23 mouse cellular contexts compared by ENCODE assay signal in genomic region chrX:139780988-139781387, GRCm38 (mm10). TPM values are rescaled to one million over a fixed set of nuclear protein-coding genes. Genes with fewer than 3 reads are reported as not detected.
A peak's percentile ranks its signal among the peaks of the same experiment; 100 is the strongest.
DNase-seq lines count a peak whose midpoint lies in the region; ATAC-seq and TF ChIP-seq lines count a peak whose summit lies in the region.
"Had no signal": no experiment of that assay in that cellular context is flagged by ENCODE, and none has a peak within 500 bp of the region (broad histone marks: within the 10 kb centered on the region; RNA-seq: fewer than 3 reads in every experiment).

No protein-coding gene starts in this region.

- H3K4me2 ChIP-seq in midbrain, postnatal 0 days (ENCODE audit: low read depth, low read length, poor library complexity, severe bottlenecking): no peak overlapping the region
- no peak overlapping the region for H3K4me2 ChIP-seq in midbrain, embryonic 14.5 days (ENCODE audit: low read length)
- no peak overlapping the region for H3K4me2 ChIP-seq in lung, postnatal 0 days (replicated peaks; ENCODE audit: low read depth, low read length)
- H3K4me2 ChIP-seq: embryonic facial prominence, embryonic 12.5 days had no signal

- H3K36me3 ChIP-seq in midbrain, postnatal 0 days (ENCODE audit: insufficient read depth, low read length): no peaks in the 10 kb centered on the region
- no peaks in the 10 kb centered on the region for H3K36me3 ChIP-seq in midbrain, embryonic 14.5 days (ENCODE audit: control insufficient read depth, insufficient read depth, low read length)
- no peaks in the 10 kb centered on the region for H3K36me3 ChIP-seq in liver, adult 2 months (ENCODE audit: control insufficient read depth, insufficient read depth, low read length)
- H3K36me3 ChIP-seq in lung, postnatal 0 days (ENCODE audit: insufficient read depth, low read length): no peaks in the 10 kb centered on the region
- H3K36me3 ChIP-seq: embryonic facial prominence, embryonic 12.5 days; hindbrain, embryonic 10.5 days had no signal

- TF ChIP-seq CTCF in midbrain, postnatal 0 days (IDR thresholded peaks at IDR 0.05): no peak
- no peak for TF ChIP-seq CTCF in liver, adult 2 months (IDR thresholded peaks at IDR 0.05; ENCODE audit: low read depth, low read length)
- no peak for TF ChIP-seq CTCF in lung, postnatal 0 days (IDR thresholded peaks at IDR 0.05)

- no peaks in the 10 kb centered on the region for H3K9me3 ChIP-seq in midbrain, postnatal 0 days (ENCODE audit: low read length)
- no peaks in the 10 kb centered on the region for H3K9me3 ChIP-seq in midbrain, embryonic 14.5 days (ENCODE audit: control insufficient read depth, low read length)
- no peaks in the 10 kb centered on the region for H3K9me3 ChIP-seq in lung, postnatal 0 days (ENCODE audit: low read length)
- H3K9me3 ChIP-seq: embryonic facial prominence, embryonic 12.5 days; hindbrain, embryonic 10.5 days had no signal

- TF ChIP-seq POLR2A in liver, adult 2 months (IDR thresholded peaks at IDR 0.05; ENCODE audit: extremely low read depth, insufficient read depth, low read length): no peak

- no peak for ATAC-seq in midbrain, postnatal 0 days (ENCODE audit: low FRiP score)
- no peak for ATAC-seq in midbrain, embryonic 14.5 days (ENCODE audit: low FRiP score, low TSS enrichment)
- ATAC-seq in lung, postnatal 0 days: peak; percentile 61
- ATAC-seq: forebrain, embryonic 16.5 days; midbrain, embryonic 16.5 days had no signal

- H3K27me3 ChIP-seq in midbrain, postnatal 0 days (ENCODE audit: insufficient read depth, low read length): peaks cover 15% of the 10 kb centered on the region; the same call in 1 of the 2 replicates
- H3K27me3 ChIP-seq in midbrain, embryonic 14.5 days (ENCODE audit: control insufficient read depth, insufficient read depth, low read length): 0 out of 2 replicates have a peak, but pooled peaks cover 3% of the 10 kb centered on the region
- no peaks in the 10 kb centered on the region for H3K27me3 ChIP-seq in liver, adult 2 months (ENCODE audit: control insufficient read depth, insufficient read depth, low read length)
- no peaks in the 10 kb centered on the region for H3K27me3 ChIP-seq in lung, postnatal 0 days (replicated peaks; ENCODE audit: insufficient read depth, low read length)

- no peaks in the 10 kb centered on the region for H3K79me2 ChIP-seq in liver, adult 2 months (ENCODE audit: control insufficient read depth, insufficient read depth, low read length)

- WGBS in midbrain, postnatal 0 days: 71% methylated on average over 3 of the region's 3 CpGs
- 55% methylated on average over 3 of the region's 3 CpGs for WGBS in midbrain, embryonic 14.5 days
- WGBS in liver, adult 2 months: 30% methylated on average over 3 of the region's 3 CpGs
- 31% methylated on average over 3 of the region's 3 CpGs for WGBS in lung, postnatal 0 days

- no peak overlapping the region for H3K4me3 ChIP-seq in midbrain, postnatal 0 days (ENCODE audit: low read depth, low read length)
- no peak overlapping the region for H3K4me3 ChIP-seq in midbrain, embryonic 14.5 days (replicated peaks; ENCODE audit: low read depth, low read length)
- no peak overlapping the region for H3K4me3 ChIP-seq in liver, adult 2 months (ENCODE audit: insufficient read depth, low read depth, low read length)
- H3K4me3 ChIP-seq in lung, postnatal 0 days (ENCODE audit: low read depth, low read length): no peak overlapping the region
- H3K4me3 ChIP-seq: embryonic facial prominence, embryonic 12.5 days; gastrocnemius, adult 2 months; hindbrain, embryonic 10.5 days had no signal

- no peaks in the 10 kb centered on the region for H3K4me1 ChIP-seq in midbrain, postnatal 0 days (ENCODE audit: insufficient read depth, low read length)
- H3K4me1 ChIP-seq in midbrain, embryonic 14.5 days (ENCODE audit: control insufficient read depth, insufficient read depth, low read length): 0 out of 2 replicates have a peak, but pooled peaks cover 3% of the 10 kb centered on the region
- H3K4me1 ChIP-seq in liver, adult 2 months (ENCODE audit: control insufficient read depth, insufficient read depth, low read length): peaks cover 30% of the 10 kb centered on the region
- no peaks in the 10 kb centered on the region for H3K4me1 ChIP-seq in lung, postnatal 0 days (ENCODE audit: insufficient read depth, low read depth, low read length)
- H3K4me1 ChIP-seq: embryonic facial prominence, embryonic 12.5 days had no signal

- no peak overlapping the region for H3K9ac ChIP-seq in midbrain, postnatal 0 days (replicated peaks; ENCODE audit: low read length, poor library complexity, severe bottlenecking)
- H3K9ac ChIP-seq in midbrain, embryonic 14.5 days (replicated peaks; ENCODE audit: low read length): no peak overlapping the region
- H3K9ac ChIP-seq in liver, adult 2 months (ENCODE audit: low read depth, low read length): no peak overlapping the region
- no peak overlapping the region for H3K9ac ChIP-seq in lung, postnatal 0 days (replicated peaks; ENCODE audit: low read depth)
- H3K9ac ChIP-seq: embryonic facial prominence, embryonic 12.5 days had no signal

- DNase-seq in midbrain, postnatal 0 days (ENCODE audit: low spot score): peak; percentile 1
- no peak for DNase-seq in midbrain, embryonic 14.5 days
- no peak for DNase-seq in liver, adult 2 months (ENCODE audit: extremely low read depth, low read depth, low spot score)
- peak; percentile 37 for DNase-seq in lung, postnatal 0 days (ENCODE audit: low spot score)
- DNase-seq in adrenal gland, adult 2 months: no peak
- DNase-seq in cerebellum, postnatal 25 days: no peak
- DNase-seq in spleen, postnatal 4 days (ENCODE audit: low spot score in 2 of 2): no peak
- DNase-seq: adrenal gland, adult 8-10 months; cerebellum, adult 2 months; gastrocnemius, adult 2 months; heart, adult 11 months; thymus, postnatal 4 days had no signal

- TF ChIP-seq EP300 in lung, postnatal 0 days (IDR thresholded peaks at IDR 0.05): peak; percentile 53

- no peak overlapping the region for H3K27ac ChIP-seq in midbrain, postnatal 0 days (ENCODE audit: low read depth, low read length)
- H3K27ac ChIP-seq in midbrain, embryonic 14.5 days (replicated peaks; ENCODE audit: low read depth, low read length): no peak overlapping the region
- H3K27ac ChIP-seq in liver, adult 2 months (replicated peaks; ENCODE audit: insufficient read depth, low read depth, low read length): peak overlapping the region; percentile 42
- H3K27ac ChIP-seq in lung, postnatal 0 days (ENCODE audit: low read length): no peak overlapping the region
- H3K27ac ChIP-seq: embryonic facial prominence, embryonic 12.5 days; gastrocnemius, adult 2 months; hindbrain, embryonic 10.5 days had no signal

RNA-seq across cellular contexts. Expression of gene Ripply1, which starts 1.2 kb away (rescaled TPM):
- not detected in 2 replicates for total RNA-seq in midbrain, postnatal 0 days (2014; rRNA removed)
- not detected in 2 replicates for polyA plus RNA-seq in midbrain, postnatal 0 days (2015; fragmentation: Nextera tagmentation; extraction: Ambion mirVana)
- not detected in 2 replicates for polyA plus RNA-seq in midbrain, embryonic 14.5 days (2014; fragmentation: Nextera tagmentation; extraction: Ambion mirVana)
- total RNA-seq in liver, adult 2 months (2014; rRNA removed): 0.74 and 1.6 TPM in 2 replicates
- polyA plus RNA-seq in liver, adult 2 months (2012; rRNA removed): 1.5 and 2.5 TPM in 2 replicates
- polyA plus RNA-seq in lung, postnatal 0 days (2015; fragmentation: Nextera tagmentation; extraction: Ambion mirVana): not detected in 2 replicates
- total RNA-seq in adrenal gland, adult 2 months (2021): not detected
- not detected in 2 replicates for polyA plus RNA-seq in adrenal gland, adult 2 months (2012; rRNA removed)
- total RNA-seq: adrenal gland, adult 8-10 months; gastrocnemius, adult 2 months; layer of hippocampus, postnatal 25 days; left cerebral cortex, postnatal 36 days had no signal
- polyA plus RNA-seq: cortical plate, adult 2 months; embryonic facial prominence, embryonic 12.5 days; forebrain, embryonic 16.5 days; heart, embryonic 16.5 days; intestine, embryonic 14.5 days; kidney, embryonic 16.5 days; small intestine, adult 2 months had no signal

RNA-seq across cellular contexts. Expression of gene Cldn2, which starts 19.6 kb away (rescaled TPM):
- 0.52 and 1.4 TPM in 2 replicates for total RNA-seq in midbrain, postnatal 0 days (2014; rRNA removed)
- polyA plus RNA-seq in midbrain, postnatal 0 days (2015; fragmentation: Nextera tagmentation; extraction: Ambion mirVana): 0.25 and 0.31 TPM in 2 replicates
- 0.09 and 0.20 TPM in 2 replicates for polyA plus RNA-seq in midbrain, embryonic 14.5 days (2014; fragmentation: Nextera tagmentation; extraction: Ambion mirVana)
- 22.4 and 23.1 TPM in 2 replicates for total RNA-seq in liver, adult 2 months (2014; rRNA removed)
- polyA plus RNA-seq in liver, adult 2 months (2012; rRNA removed): 42.9 and 59.2 TPM in 2 replicates
- polyA plus RNA-seq in lung, postnatal 0 days (2015; fragmentation: Nextera tagmentation; extraction: Ambion mirVana): 0.86 and 1.3 TPM in 2 replicates
- total RNA-seq in adrenal gland, adult 2 months (2021): under 1 TPM; 0.12 to 0.21 TPM
- polyA plus RNA-seq in adrenal gland, adult 2 months (2012; rRNA removed): not detected in 2 replicates
- total RNA-seq: gastrocnemius, adult 2 months had no signal

Comparison
In these comparisons a context has a peak if more than half of its experiments do, and no peak if none do; other contexts are left out.
1. DNase-seq: peak in midbrain, postnatal 0 days (single experiment) and lung, postnatal 0 days (single experiment); none in midbrain, embryonic 14.5 days (single experiment), liver, adult 2 months (single experiment), adrenal gland, adult 2 months (single experiment), cerebellum, postnatal 25 days (0 of 2) and spleen, postnatal 4 days (0 of 2).
2. RNA of gene Cldn2, which starts 19.6 kb away (polyA plus RNA-seq): 42.9 to 59.2 TPM in liver, adult 2 months; 0.86 to 1.3 TPM in lung, postnatal 0 days, 0.25 to 0.31 TPM in midbrain, postnatal 0 days, 0.09 to 0.20 TPM in midbrain, embryonic 14.5 days and not detected in adrenal gland, adult 2 months; every median in the first group is over 10 times any median in the second.